In the genomic region with DNA sequence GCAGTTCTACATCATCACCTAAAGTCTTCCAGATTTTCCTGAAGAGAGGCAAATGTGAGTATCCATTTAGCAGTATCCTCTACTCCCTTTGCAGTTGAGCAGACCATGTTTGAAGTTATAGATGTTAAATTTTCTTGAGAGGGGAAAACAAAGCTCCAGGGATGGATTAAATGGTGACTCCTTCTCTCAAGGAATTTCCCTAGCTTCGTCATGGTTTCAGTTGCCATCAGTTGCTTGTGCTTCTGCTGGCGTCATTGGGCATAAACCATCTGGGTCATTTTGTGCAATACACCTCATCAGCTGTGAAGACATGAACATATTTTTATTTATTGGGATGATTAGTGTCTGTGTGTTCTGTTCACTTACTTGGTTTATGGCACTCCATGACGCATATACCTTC, we compare ENCODE assay signal across 27 mouse cellular contexts.
"Had no signal": no experiment of that assay in that cellular context is flagged by ENCODE, and none has a peak within 500 bp of the region (broad histone marks: within the 10 kb centered on the region; RNA-seq: fewer than 3 reads in every experiment).

No protein-coding gene starts in this region.

- ATAC-seq: forebrain, embryonic 13.5 days; forebrain, embryonic 14.5 days; forebrain, embryonic 15.5 days; forebrain, embryonic 16.5 days; forebrain, postnatal 0 days had no signal

- H3K27me3 ChIP-seq: embryonic facial prominence, embryonic 12.5 days; embryonic facial prominence, embryonic 13.5 days; embryonic facial prominence, embryonic 15.5 days; forebrain, embryonic 12.5 days; forebrain, embryonic 13.5 days; forebrain, embryonic 15.5 days had no signal

- DNase-seq: cerebellum, adult 8-10 months; cerebellum, adult 9-10 months; cerebellum, adult 9-11 months; cerebellum, postnatal 10 days; cerebellum, postnatal 14 days; cerebellum, postnatal 25 days; cerebellum, postnatal 36 days; embryo, embryonic 11 days; forebrain, postnatal 0 days; gastrocnemius, adult 2 months; gastrocnemius, postnatal 10 days; gastrocnemius, postnatal 14 days; gastrocnemius, postnatal 25 days; gastrocnemius, postnatal 36 days; heart, adult 18-20 months; heart, adult 2 months had no signal

- H3K4me1 ChIP-seq: embryonic facial prominence, embryonic 10.5 days; embryonic facial prominence, embryonic 12.5 days; embryonic facial prominence, embryonic 13.5 days; embryonic facial prominence, embryonic 15.5 days; forebrain, embryonic 10.5 days; forebrain, embryonic 12.5 days; forebrain, embryonic 13.5 days; forebrain, embryonic 15.5 days had no signal

- H3K4me2 ChIP-seq: embryonic facial prominence, embryonic 12.5 days; embryonic facial prominence, embryonic 13.5 days; embryonic facial prominence, embryonic 15.5 days; forebrain, embryonic 12.5 days; forebrain, embryonic 13.5 days; forebrain, embryonic 15.5 days had no signal

- H3K36me3 ChIP-seq: embryonic facial prominence, embryonic 10.5 days; embryonic facial prominence, embryonic 12.5 days; embryonic facial prominence, embryonic 13.5 days; embryonic facial prominence, embryonic 15.5 days; forebrain, embryonic 10.5 days; forebrain, embryonic 12.5 days; forebrain, embryonic 15.5 days had no signal

- H3K27ac ChIP-seq: embryonic facial prominence, embryonic 10.5 days; embryonic facial prominence, embryonic 12.5 days; embryonic facial prominence, embryonic 13.5 days; embryonic facial prominence, embryonic 15.5 days; forebrain, embryonic 10.5 days; forebrain, embryonic 12.5 days; forebrain, embryonic 13.5 days; forebrain, embryonic 15.5 days; gastrocnemius, adult 2 months; heart, adult 2 months had no signal

- H3K4me3 ChIP-seq: embryonic facial prominence, embryonic 10.5 days; embryonic facial prominence, embryonic 12.5 days; embryonic facial prominence, embryonic 13.5 days; embryonic facial prominence, embryonic 15.5 days; erythroblast, embryonic 14.5 days; forebrain, embryonic 10.5 days; forebrain, embryonic 12.5 days; forebrain, embryonic 13.5 days; forebrain, embryonic 15.5 days; gastrocnemius, adult 2 months; heart, adult 2 months had no signal

- H3K9ac ChIP-seq: embryonic facial prominence, embryonic 12.5 days; embryonic facial prominence, embryonic 13.5 days; embryonic facial prominence, embryonic 15.5 days; forebrain, embryonic 12.5 days; forebrain, embryonic 13.5 days; forebrain, embryonic 15.5 days; forebrain, postnatal 0 days had no signal

- H3K9me3 ChIP-seq: embryonic facial prominence, embryonic 10.5 days; embryonic facial prominence, embryonic 12.5 days; embryonic facial prominence, embryonic 13.5 days; embryonic facial prominence, embryonic 15.5 days; forebrain, embryonic 10.5 days; forebrain, embryonic 12.5 days; forebrain, embryonic 13.5 days; forebrain, embryonic 15.5 days had no signal
